Mouse (Mus musculus): Measurements from ENCODE around the gene Rps12. TPM values are rescaled to one million over a fixed set of nuclear protein-coding genes. Genes with fewer than 3 reads are reported as not detected.
A peak's percentile ranks its signal among the peaks of the same experiment; 100 is the strongest.
"Not testable (repeated sequence)": the region's sequence is repeated elsewhere in the genome, so short reads cannot be mapped to it uniquely, and the experiment has no call there.

Rps12 gene
- total RNA-seq (2015) (6,612 and 6,735 TPM in 2 replicates), total RNA-seq (2017) (1,835 and 2,039 TPM in 2 replicates)

- peak; percentile 81 for ATAC-seq (replicated peaks; ENCODE audit: poor library complexity)
Observed at GRCm38 (mm10) chr10:23787062-23787821, at the start of gene Rps12. Gene Rps12, minus strand, starts transcription at chr10:23787275.

DNA sequence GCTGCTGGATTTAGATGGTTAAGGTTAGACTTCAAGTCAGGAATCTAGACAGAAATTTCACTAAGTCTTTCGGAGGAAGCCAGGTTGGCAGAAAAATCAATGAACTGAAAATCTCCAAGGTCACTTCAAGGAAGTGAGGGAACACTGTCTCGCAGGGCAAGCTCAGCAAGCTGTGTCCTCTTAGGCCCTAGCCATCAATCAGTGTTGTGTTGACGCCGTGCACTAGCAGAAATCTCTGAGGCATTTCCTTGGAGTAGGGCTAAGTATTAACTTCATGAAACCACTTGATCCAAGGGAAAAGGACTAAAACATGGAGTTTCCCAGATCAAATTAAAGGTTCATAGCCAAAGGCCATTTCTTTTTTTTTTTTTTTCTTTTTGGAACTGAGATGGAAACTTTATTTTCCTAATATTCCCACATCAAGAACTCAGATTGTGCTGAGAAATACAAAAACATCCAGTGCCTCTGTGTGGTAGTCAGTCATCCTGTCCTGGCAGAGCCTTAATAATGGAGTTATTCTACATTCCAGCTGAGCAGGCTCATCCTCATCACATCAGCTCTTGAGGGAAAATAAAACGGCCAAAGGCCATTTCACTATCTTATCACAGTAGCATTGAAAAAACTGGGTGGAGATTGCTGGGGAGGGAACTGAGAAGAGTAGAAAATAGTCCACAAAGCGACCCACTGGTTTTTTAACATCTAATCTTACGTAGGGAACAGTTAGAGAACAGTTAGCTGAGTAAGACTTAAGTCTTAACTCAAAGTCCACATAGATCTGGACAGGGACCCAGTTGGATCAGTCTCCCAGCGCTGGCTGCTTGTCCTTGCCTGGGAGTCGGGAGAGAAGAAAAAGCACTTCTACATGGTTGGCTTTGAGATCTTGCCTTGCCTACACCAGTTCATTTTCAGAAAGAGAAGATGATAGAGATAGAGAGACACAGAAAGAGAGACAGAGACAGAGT lies 49.2 kb upstream of the Rps12 start:
- ATAC-seq (replicated peaks; ENCODE audit: poor library complexity): no peak

GRCm38 (mm10) chr10:23826516-23826915 lies 39.4 kb upstream of the Rps12 start:
- ATAC-seq (replicated peaks; ENCODE audit: poor library complexity): no peak

DNA sequence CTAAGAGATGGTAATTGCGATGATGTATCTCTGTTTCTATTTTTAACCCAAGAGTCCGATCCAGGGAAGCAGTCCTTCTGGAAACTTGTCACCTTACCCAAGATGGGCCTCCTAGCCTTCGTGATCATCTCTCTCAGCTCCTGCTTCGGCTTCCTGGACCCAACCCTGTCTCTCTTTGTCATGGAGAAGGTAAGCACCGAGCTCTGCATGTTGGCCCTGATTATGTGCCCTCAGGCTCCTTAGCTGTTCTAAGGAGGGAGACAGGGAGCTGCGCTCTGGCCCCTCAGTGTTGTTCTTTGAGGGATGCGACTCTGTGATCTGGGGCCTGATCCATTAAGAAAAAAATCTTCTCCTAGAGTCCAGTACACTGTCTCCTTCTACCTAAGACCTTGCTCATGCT lies 29.2 kb upstream of the Rps12 start:
- no peak for ATAC-seq (replicated peaks; ENCODE audit: poor library complexity)

GRCm38 (mm10) chr10:23815168-23815567 lies 28.1 kb upstream of the Rps12 start:
- ATAC-seq (replicated peaks; ENCODE audit: poor library complexity): peak; percentile 78

GRCm38 (mm10) chr10:23812852-23813766 lies 26.0 kb upstream of the Rps12 start:
- ATAC-seq (replicated peaks; ENCODE audit: poor library complexity): no peak

GRCm38 (mm10) chr10:23812438-23812759 lies 25.3 kb upstream of the Rps12 start:
- no peak for ATAC-seq (replicated peaks; ENCODE audit: poor library complexity)

- peak; percentile 86 for ATAC-seq (replicated peaks; ENCODE audit: poor library complexity)
Observed at GRCm38 (mm10) chr10:23811635-23812437, 24.8 kb upstream of the Rps12 start.

GRCm38 (mm10) chr10:23806201-23806600 lies 19.1 kb upstream of the Rps12 start:
- no peak for ATAC-seq (replicated peaks; ENCODE audit: poor library complexity)

GRCm38 (mm10) chr10:23804665-23805064 lies 17.6 kb upstream of the Rps12 start:
- no peak for ATAC-seq (replicated peaks; ENCODE audit: poor library complexity)

DNA sequence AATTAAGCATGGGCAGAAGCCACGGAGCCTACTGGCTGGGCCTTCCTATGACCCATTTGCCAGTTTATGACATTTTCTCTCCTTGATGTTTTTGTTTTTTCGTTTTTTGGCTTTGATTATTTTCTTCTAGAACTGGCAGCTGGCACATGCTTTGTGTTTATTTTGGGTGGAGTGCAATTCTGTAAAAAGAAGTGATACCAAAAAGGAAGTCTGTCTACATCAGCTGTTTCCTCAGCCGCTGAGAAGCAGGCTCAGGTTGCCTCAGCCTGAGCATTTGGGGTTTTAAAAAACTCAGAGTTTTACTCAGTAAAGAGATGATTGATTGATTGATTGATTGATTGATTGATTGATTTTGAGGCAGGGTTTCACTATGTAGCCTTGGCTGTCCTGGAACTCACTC lies 15.8 kb upstream of the Rps12 start:
- 0 out of 2 replicates have a peak, but pooled peaks have one; percentile 46 for ATAC-seq (replicated peaks; ENCODE audit: poor library complexity)

- no peak for ATAC-seq (replicated peaks; ENCODE audit: poor library complexity)
Observed at GRCm38 (mm10) chr10:23799933-23800332, 12.9 kb upstream of the Rps12 start.

GRCm38 (mm10) chr10:23798142-23798541 lies 11.1 kb upstream of the Rps12 start:
- no peak for ATAC-seq (replicated peaks; ENCODE audit: poor library complexity)

- 0 out of 2 replicates have a peak, but pooled peaks have one; percentile 19 for ATAC-seq (replicated peaks; ENCODE audit: poor library complexity)
Observed at GRCm38 (mm10) chr10:23797606-23798005, 10.5 kb upstream of the Rps12 start.

DNA sequence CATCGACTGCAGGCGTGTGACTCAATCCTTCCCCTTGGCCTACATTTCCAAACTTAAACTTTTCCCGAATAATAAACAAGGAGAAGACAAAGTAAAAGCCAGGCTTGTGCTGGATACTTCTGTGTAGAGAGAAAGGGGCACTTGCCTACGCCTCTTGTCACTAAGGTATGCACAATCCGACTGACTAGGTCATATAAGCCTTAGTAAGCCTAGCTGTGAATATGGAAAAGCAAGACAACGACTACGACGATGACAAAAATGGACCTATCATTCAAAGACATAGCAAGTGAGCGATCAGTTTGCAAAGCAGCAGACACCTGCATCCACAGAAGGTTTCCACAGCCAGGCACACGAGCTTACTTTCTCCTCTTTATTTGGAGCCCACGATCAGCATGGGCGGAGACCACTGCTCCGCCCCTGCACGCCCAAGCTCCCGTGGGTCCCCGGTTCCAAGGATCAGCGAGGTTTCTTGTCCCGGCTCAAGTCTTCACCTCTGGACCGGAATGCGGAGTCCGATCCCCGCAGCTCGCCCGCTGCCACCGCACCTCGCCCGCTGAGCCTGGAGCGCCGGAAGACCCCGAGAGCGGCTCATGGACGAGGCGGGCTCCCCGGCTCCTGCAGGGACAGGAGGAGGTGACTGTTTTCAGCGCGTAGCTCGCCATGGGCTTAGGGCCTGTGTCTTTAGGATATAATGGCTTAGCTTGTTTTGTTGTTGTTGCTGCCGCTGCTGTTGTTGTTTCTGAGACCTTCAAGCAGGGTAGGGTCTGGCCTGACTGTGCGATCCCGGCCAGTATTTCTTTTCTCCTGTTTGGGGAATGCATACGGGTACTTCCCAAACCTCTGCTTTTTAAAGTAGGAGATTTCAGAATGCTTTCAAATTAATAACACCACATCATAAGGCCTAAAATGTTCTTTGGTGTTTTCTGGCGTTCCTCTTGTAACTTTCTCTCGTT lies 9.8 kb upstream of the Rps12 start, which contains the start of gene Slc18b1:
Slc18b1 (plus strand) TSS at position 436 of the 953 bp plus-strand sequence.
- ATAC-seq (replicated peaks; ENCODE audit: poor library complexity): peak; percentile 68

DNA sequence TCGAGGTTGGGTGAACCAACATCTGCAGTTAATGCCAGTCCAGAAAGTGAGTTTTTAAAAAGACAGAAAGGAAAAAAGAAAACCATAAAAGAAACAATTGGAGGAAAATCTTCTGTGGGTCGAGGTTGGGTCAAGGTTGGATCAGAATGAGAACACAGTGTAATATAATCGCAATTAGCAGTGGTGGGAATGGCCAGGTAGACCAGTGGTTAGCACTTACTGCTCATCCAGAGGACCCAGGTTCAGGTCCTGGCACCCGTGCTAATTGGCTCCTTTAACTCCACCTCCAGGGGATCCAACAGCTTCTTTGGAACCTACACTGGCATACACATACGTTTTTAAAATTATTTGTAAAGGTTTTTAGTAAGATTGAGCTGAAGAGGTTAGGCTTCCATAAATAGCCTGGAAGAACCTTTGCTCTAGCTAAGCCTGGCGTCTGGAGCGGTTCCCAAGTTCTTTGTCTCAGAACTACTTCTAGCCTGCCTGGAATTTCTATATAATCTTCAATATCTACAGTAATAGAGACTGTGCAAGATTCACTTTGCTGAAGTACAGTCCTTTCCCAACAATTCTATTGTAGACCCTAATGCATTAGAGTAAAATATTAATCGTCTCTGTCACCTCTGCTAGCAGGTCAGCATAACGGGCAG lies 8.9 kb upstream of the Rps12 start:
- no peak for ATAC-seq (replicated peaks; ENCODE audit: poor library complexity)

DNA sequence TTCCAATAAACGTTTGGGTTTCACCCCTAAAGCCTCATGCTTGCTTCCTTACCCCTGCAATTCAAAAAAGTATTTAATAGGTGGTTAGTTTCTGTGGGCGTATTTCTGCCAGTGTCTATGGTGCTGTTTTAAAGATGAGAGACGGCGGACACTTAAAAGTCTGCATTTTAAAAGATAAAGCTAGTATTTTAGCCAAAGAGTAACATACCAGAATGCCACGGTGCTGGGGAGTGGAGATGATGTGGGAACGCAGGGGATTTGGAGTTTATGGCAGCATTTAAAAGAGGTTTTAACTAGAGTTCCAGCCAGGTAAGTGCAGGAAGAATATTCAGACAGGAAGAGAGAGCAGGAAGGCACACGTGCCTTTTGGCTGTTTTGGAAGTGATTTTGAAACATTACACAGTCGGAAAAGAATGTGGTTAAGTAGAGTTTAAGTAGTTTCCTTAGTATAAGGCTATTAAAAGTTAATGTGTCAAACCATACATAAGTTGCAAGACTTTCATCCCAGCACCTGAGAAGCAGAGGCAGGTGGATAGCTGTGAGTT lies 1.1 kb upstream of the Rps12 start:
- ATAC-seq (replicated peaks; ENCODE audit: poor library complexity): no peak

- ATAC-seq (replicated peaks; ENCODE audit: poor library complexity): not testable (repeated sequence)
Observed at GRCm38 (mm10) chr10:23786631-23787038, 440 bp downstream of the Rps12 start.
